Mouse (Mus musculus): ENCODE measurements at regions not wholly inside any gene's neighbourhood (a gene's known extent, or its start where the extent isn't known, plus 50 kb on each side); places are given as distances from the start of the nearest gene placed in this dataset.

DNA sequence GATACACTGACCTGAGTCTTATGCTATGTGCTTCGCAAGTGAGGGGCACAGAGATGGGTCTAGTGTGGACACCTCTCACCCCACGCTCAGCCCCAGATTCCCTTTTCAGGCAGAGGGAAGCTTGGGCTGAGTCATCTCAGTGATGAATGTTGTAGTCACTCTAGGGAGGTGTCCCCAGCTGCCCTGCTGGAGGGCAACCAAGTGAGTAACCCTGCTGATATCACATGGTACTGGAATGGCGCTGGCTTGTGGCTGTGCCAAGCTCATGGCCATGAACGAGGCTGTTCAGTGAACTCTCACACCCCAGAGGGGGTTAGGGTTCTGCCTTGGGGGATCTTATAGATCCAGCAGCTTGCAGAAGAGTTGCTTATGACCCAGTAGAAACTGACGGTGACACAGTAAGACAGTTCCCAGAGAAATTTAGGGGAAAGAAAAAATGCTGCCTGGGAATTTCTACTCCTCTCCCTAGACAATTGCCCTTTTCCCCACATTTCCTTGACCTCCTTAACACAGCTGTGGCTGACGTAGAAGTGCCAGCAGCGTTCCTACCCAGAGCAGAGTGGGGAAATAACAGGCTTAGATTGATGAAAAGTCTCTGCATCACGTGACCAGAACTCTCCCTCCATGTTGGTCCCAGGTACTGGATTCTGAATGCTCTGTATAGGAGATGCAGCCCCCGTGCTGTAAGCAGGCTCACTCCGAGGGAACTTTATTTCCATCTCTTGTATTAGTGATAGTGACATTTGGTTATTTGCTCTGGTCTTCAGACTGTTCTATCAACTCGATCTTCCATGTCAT, 107.6 kb upstream of the Dusp10 start:
- TF ChIP-seq EP300 (IDR thresholded peaks at IDR 0.05; ENCODE audit: low read depth in 1 of 2, low read length in 2 of 2) (no peak), NELFE (IDR thresholded peaks at IDR 0.05; ENCODE audit: low read depth, low read length) (no peak), CTCF (IDR thresholded peaks at IDR 0.05 in 2 of 3, conservative IDR thresholded peaks at IDR 0.05 in 1 of 3; ENCODE audit: control insufficient read depth in 1 of 3, insufficient read depth in 1 of 3, low read depth in 2 of 3, low read length in 3 of 3, poor library complexity in 1 of 3, severe bottlenecking in 1 of 3) (no peak), POLR2A (IDR thresholded peaks at IDR 0.05; ENCODE audit: control insufficient read depth in 1 of 2, insufficient read depth in 1 of 2, low read depth in 1 of 2, low read length in 2 of 2, poor library complexity in 1 of 2) (no peak), TAL1 (IDR thresholded peaks at IDR 0.05; ENCODE audit: low read length) (no peak)

All from MEL (cell line).